Mouse (Mus musculus): Measurements from ENCODE around the gene Saysd1. TPM values are rescaled to one million over a fixed set of nuclear protein-coding genes. Genes with fewer than 3 reads are reported as not detected.

Gene Saysd1
- total RNA-seq, 1 experiment = 7.2 TPM

DNA sequence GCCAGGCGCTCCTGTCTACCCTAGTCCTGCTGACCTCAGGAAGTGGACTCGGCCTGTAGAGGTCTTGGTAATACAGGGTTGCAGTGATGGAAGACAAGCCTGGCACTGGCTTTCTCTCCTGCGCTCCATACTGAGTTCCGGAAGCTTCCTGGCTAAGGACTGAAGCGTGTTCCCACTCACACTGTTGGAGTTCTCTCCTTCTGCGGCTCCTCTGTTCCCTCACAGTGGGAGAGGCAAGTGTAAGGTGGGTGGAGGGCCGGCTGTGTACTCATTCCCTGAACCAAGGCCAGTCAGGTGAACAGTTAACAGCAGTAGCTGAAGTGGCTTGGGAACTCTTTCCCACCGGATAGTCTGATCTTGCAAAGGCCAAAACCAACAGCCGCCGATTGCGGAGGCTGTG, 18.3 kb downstream of the Saysd1 start:
- H3K36me3 ChIP-seq (ENCODE audit: control insufficient read depth, insufficient read depth, low read length, poor library complexity, severe bottlenecking) = no peaks in the 10 kb centered on the region
- no peaks in the 10 kb centered on the region for H3K9me3 ChIP-seq (ENCODE audit: control insufficient read depth, insufficient read depth, low read depth, low read length)
- H3K4me3 ChIP-seq (ENCODE audit: insufficient read depth in 1 of 2, low read depth in 1 of 2, low read length in 2 of 2, poor library complexity in 1 of 2, severe bottlenecking in 1 of 2) = no peak overlapping the region
- H3K4me1 ChIP-seq (ENCODE audit: control insufficient read depth in 2 of 2, insufficient read depth in 2 of 2, low read length in 2 of 2, poor library complexity in 1 of 2) = peaks cover 3 to 13% of the 10 kb centered on the region in 2 experiments; a peak in 3 of 4 replicates
- in situ Hi-C loops (cut with MboI; ENCODE audit: low sequenced_read_pairs in 2 of 2, unreplicated experiment in 2 of 2) = loop anchor here (10.0 kb wide), 2 partner anchors 65 to 115 kb away; partner anchors contain the start of gene Kcnk5 (in 1 of the 2)
- TF ChIP-seq MAFK (IDR thresholded peaks at IDR 0.05; ENCODE audit: insufficient read depth, low read depth, low read length) = no peak
- no peak for TF ChIP-seq CHD2 (IDR thresholded peaks at IDR 0.05; ENCODE audit: low read depth, low read length)
- TF ChIP-seq ZNF384 (IDR thresholded peaks at IDR 0.05; ENCODE audit: low read depth, low read length) = no peak
- TF ChIP-seq HCFC1 (IDR thresholded peaks at IDR 0.05; ENCODE audit: borderline replicate concordance, insufficient read depth, low read length) = no peak
- TF ChIP-seq ZC3H11A (IDR thresholded peaks at IDR 0.05; ENCODE audit: borderline replicate concordance, low read depth, low read length) = no peak
- DNase-seq (ENCODE audit: low read depth, low spot score) = no peak
- H3K27ac ChIP-seq (ENCODE audit: insufficient read depth, low read depth, low read length, poor library complexity, severe bottlenecking) = no peak overlapping the region
- no peak overlapping the region for H3K9ac ChIP-seq (ENCODE audit: insufficient read depth, low read depth, low read length, poor library complexity, severe bottlenecking)

DNA sequence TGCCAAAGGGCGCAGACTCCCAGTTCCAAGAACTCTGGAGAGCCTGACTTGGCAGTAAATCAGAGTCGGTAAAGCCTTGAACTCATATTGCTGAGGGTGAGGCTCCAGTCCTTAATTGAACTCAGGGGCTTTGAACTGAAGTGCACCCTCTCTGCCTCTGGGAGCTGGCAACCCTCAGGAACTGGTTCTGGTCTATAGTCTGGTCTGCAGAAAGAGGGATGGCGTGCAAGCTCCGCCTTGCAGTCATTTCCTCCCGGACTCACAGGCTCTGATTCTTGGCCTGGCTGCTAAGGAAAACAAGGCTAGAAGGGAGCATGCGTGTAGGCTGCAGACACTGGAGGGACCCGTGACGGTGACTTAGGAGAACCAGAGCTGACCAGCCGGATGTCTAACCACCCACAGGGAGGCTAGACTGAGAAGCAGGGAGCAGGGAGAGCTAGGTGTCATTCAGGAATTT, 22.2 kb downstream of the Saysd1 start:
- no peaks in the 10 kb centered on the region for H3K36me3 ChIP-seq (ENCODE audit: control insufficient read depth, insufficient read depth, low read length, poor library complexity, severe bottlenecking)
- no peak overlapping the region for H3K27ac ChIP-seq (ENCODE audit: insufficient read depth, low read depth, low read length, poor library complexity, severe bottlenecking)
- in situ Hi-C loops (cut with MboI; ENCODE audit: low sequenced_read_pairs in 2 of 2, unreplicated experiment in 2 of 2) = no loop called here
- TF ChIP-seq ZC3H11A (IDR thresholded peaks at IDR 0.05; ENCODE audit: borderline replicate concordance, low read depth, low read length) = no peak
- no peak for TF ChIP-seq ZNF384 (IDR thresholded peaks at IDR 0.05; ENCODE audit: low read depth, low read length)
- no peak for TF ChIP-seq HCFC1 (IDR thresholded peaks at IDR 0.05; ENCODE audit: borderline replicate concordance, insufficient read depth, low read length)
- no peak for DNase-seq (ENCODE audit: low read depth, low spot score)
- no peak overlapping the region for H3K4me3 ChIP-seq (ENCODE audit: insufficient read depth in 1 of 2, low read depth in 1 of 2, low read length in 2 of 2, poor library complexity in 1 of 2, severe bottlenecking in 1 of 2)
- H3K9me3 ChIP-seq (ENCODE audit: control insufficient read depth, insufficient read depth, low read depth, low read length) = no peaks in the 10 kb centered on the region
- peaks cover 9 to 21% of the 10 kb centered on the region in 2 experiments for H3K4me1 ChIP-seq (ENCODE audit: control insufficient read depth in 2 of 2, insufficient read depth in 2 of 2, low read length in 2 of 2, poor library complexity in 1 of 2)
- H3K9ac ChIP-seq (ENCODE audit: insufficient read depth, low read depth, low read length, poor library complexity, severe bottlenecking) = no peak overlapping the region

DNA sequence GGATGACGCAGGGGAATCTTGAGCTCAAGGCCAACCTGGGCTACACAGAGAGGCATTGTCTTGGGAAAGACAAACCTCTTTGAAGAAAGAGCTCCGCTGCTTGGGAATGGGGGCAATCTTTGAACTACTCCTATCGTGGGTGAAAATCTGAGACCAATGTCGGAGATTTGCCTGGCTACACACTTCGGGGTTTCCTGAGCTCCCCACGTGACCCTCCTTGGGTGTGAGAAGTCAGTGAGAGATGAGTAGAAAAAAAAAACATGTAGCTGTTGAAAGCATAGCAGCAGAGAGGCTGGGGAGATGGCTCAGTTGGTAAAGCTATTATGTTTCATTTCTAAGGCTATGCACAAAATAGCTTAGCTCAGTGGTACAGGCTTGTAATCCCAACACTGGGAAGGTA, 23.4 kb downstream of the Saysd1 start:
- Histone ChIP-seq H3K4me1 (ENCODE audit: control insufficient read depth in 2 of 2, insufficient read depth in 2 of 2, low read length in 2 of 2, poor library complexity in 1 of 2) (peaks cover 9 to 15% of the 10 kb centered on the region in 2 experiments; a peak in 2 of 4 replicates), H3K27ac (ENCODE audit: insufficient read depth, low read depth, low read length, poor library complexity, severe bottlenecking) (no peak overlapping the region), H3K9me3 (ENCODE audit: control insufficient read depth, insufficient read depth, low read depth, low read length) (no peaks in the 10 kb centered on the region), H3K9ac (ENCODE audit: insufficient read depth, low read depth, low read length, poor library complexity, severe bottlenecking) (no peak overlapping the region), H3K36me3 (ENCODE audit: control insufficient read depth, insufficient read depth, low read length, poor library complexity, severe bottlenecking) (no peaks in the 10 kb centered on the region), H3K4me3 (ENCODE audit: insufficient read depth in 1 of 2, low read depth in 1 of 2, low read length in 2 of 2, poor library complexity in 1 of 2, severe bottlenecking in 1 of 2) (no peak overlapping the region)
- in situ Hi-C loops (cut with MboI; ENCODE audit: low sequenced_read_pairs in 2 of 2, unreplicated experiment in 2 of 2) = no loop called here
- DNase-seq (ENCODE audit: low read depth, low spot score) = no peak
- TF ChIP-seq HCFC1 (IDR thresholded peaks at IDR 0.05; ENCODE audit: borderline replicate concordance, insufficient read depth, low read length) = no peak

DNA sequence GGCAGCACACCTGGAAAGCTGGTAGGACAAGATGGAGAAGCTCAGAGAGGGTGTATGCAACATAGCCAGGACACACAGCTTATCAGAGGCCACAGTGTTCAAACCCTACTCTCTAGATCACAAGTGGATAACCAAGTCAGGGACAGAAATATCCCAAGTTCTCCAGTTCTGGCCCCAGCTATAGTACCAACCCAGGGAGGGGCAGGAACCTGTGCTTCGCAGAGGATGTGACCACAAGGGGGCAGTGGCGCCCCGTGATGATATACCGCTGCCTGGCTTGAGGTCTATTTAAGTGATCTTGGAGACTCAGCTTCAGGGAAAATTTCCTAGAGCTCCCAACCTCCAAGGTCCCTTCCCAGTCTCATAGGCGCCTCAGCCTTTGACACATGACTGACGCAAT, 24.4 kb downstream of the Saysd1 start:
- Histone ChIP-seq H3K9me3 (ENCODE audit: control insufficient read depth, insufficient read depth, low read depth, low read length) (no peaks in the 10 kb centered on the region), H3K4me1 (ENCODE audit: control insufficient read depth in 2 of 2, insufficient read depth in 2 of 2, low read length in 2 of 2, poor library complexity in 1 of 2) (peaks cover 9 to 13% of the 10 kb centered on the region in 2 experiments; a peak in 2 of 4 replicates), H3K36me3 (ENCODE audit: control insufficient read depth, insufficient read depth, low read length, poor library complexity, severe bottlenecking) (no peaks in the 10 kb centered on the region), H3K27ac (ENCODE audit: insufficient read depth, low read depth, low read length, poor library complexity, severe bottlenecking) (no peak overlapping the region), H3K9ac (ENCODE audit: insufficient read depth, low read depth, low read length, poor library complexity, severe bottlenecking) (no peak overlapping the region), H3K4me3 (ENCODE audit: insufficient read depth in 1 of 2, low read depth in 1 of 2, low read length in 2 of 2, poor library complexity in 1 of 2, severe bottlenecking in 1 of 2) (no peak overlapping the region)
- DNase-seq (ENCODE audit: low read depth, low spot score) = peak; percentile 83
- no peak for TF ChIP-seq MAFK (IDR thresholded peaks at IDR 0.05; ENCODE audit: insufficient read depth, low read depth, low read length)
- no peak for TF ChIP-seq ZNF384 (IDR thresholded peaks at IDR 0.05; ENCODE audit: low read depth, low read length)
- TF ChIP-seq ZC3H11A (IDR thresholded peaks at IDR 0.05; ENCODE audit: borderline replicate concordance, low read depth, low read length) = peak; percentile 99
- in situ Hi-C loops (cut with MboI; ENCODE audit: low sequenced_read_pairs in 2 of 2, unreplicated experiment in 2 of 2) = no loop called here

DNA sequence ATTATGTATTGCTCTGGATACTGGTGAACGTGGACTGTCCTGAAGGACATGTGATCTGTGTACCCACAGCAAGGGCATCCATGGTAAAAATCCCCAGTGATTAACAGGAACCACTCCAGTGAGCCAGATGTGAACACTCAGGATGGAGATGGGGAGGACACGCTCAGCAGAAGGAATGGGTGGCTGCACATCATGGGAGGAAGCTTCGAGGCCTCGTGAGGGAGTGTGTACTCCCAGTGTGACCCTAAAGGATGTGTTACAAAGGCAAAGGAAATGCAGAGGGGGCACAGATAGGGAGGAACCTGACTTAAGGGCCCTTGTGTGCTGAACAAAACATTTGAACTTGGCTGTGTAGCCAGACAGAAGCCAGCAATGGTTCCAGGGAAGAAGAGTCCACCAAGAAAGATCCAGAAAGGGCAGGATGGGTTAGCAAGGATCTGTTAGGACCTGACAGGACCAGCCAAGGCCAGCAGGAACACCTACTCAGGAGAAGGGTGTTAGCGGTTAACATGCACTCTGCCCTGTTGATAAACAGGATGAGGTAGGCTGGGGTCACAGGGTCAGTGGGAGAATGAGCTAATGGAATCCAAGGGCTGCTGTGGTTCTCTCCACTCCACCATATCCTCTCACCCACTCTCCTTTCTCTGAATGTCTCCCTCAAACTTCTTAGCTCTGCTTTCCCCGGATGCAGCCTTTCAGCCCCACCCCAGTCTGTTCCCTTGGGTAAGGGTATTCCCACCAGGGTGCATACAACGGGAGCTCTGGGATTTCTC, 25.0 kb downstream of the Saysd1 start:
- no peak for DNase-seq (ENCODE audit: low read depth, low spot score)
- Histone ChIP-seq H3K27ac (ENCODE audit: insufficient read depth, low read depth, low read length, poor library complexity, severe bottlenecking) (no peak overlapping the region), H3K4me3 (ENCODE audit: insufficient read depth in 1 of 2, low read depth in 1 of 2, low read length in 2 of 2, poor library complexity in 1 of 2, severe bottlenecking in 1 of 2) (no peak overlapping the region), H3K4me1 (ENCODE audit: control insufficient read depth in 2 of 2, insufficient read depth in 2 of 2, low read length in 2 of 2, poor library complexity in 1 of 2) (peaks cover 9 to 13% of the 10 kb centered on the region in 2 experiments; a peak in 2 of 4 replicates), H3K9ac (ENCODE audit: insufficient read depth, low read depth, low read length, poor library complexity, severe bottlenecking) (no peak overlapping the region), H3K9me3 (ENCODE audit: control insufficient read depth, insufficient read depth, low read depth, low read length) (no peaks in the 10 kb centered on the region), H3K36me3 (ENCODE audit: control insufficient read depth, insufficient read depth, low read length, poor library complexity, severe bottlenecking) (no peaks in the 10 kb centered on the region)
- no peak for TF ChIP-seq CHD2 (IDR thresholded peaks at IDR 0.05; ENCODE audit: low read depth, low read length)
- TF ChIP-seq ZNF384 (IDR thresholded peaks at IDR 0.05; ENCODE audit: low read depth, low read length) = no peak
- TF ChIP-seq MAFK (IDR thresholded peaks at IDR 0.05; ENCODE audit: insufficient read depth, low read depth, low read length) = no peak
- no peak for TF ChIP-seq HCFC1 (IDR thresholded peaks at IDR 0.05; ENCODE audit: borderline replicate concordance, insufficient read depth, low read length)
- TF ChIP-seq ZC3H11A (IDR thresholded peaks at IDR 0.05; ENCODE audit: borderline replicate concordance, low read depth, low read length) = no peak
- in situ Hi-C loops (cut with MboI; ENCODE audit: low sequenced_read_pairs in 2 of 2, unreplicated experiment in 2 of 2) = no loop called here

Data from ES-E14 (cell line).